Mouse (Mus musculus) bone marrow macrophage, adult 2 months (primary cell): ENCODE data around the gene Zfp369. TPM values are rescaled to one million over a fixed set of nuclear protein-coding genes. Genes with fewer than 3 reads are reported as not detected.
"Not testable (repeated sequence)": the region's sequence is repeated elsewhere in the genome, so short reads cannot be mapped to it uniquely, and the experiment has no call there.

Experiments
- H3K27ac ChIP-seq: 2 replicates; pipeline ENCODE4 v1.5.1; 2012; ENCODE audit warnings: low read depth, low read length; ENCODE audit not compliant: insufficient read depth
- H3K4me1 ChIP-seq: 2 replicates; pipeline ENCODE4 v1.6.1; 2012; ENCODE audit warnings: low read length; ENCODE audit not compliant: control insufficient read depth, insufficient read depth
- H3K4me3 ChIP-seq: 2 replicates; pipeline ENCODE4 v1.5.1; 2012; ENCODE audit warnings: mild to moderate bottlenecking, low read length, moderate library complexity; ENCODE audit not compliant: insufficient read depth
- CTCF ChIP-seq: IDR thresholded peaks from 2 replicates; pipeline ENCODE4 v1.5.1; 2012; ENCODE audit warnings: low read depth, mild to moderate bottlenecking, low read length, moderate library complexity
- POLR2A ChIP-seq: IDR thresholded peaks from 2 replicates; pipeline ENCODE4 v1.6.1; 2012; ENCODE audit warnings: mild to moderate bottlenecking, low read depth, low read length, borderline replicate concordance
- polyA plus RNA-seq: library from polyadenylated mRNA; stranded (reverse); fragments of >200 nt; gene quantifications from 2 replicates; pipeline ENCODE4 v1.2.4, GENCODE M21; 2012; ENCODE audit not compliant: missing spikeins, insufficient read depth, insufficient read length

Zfp369 gene
- polyA plus RNA-seq, 1 experiment, result 21.1 TPM

DNA sequence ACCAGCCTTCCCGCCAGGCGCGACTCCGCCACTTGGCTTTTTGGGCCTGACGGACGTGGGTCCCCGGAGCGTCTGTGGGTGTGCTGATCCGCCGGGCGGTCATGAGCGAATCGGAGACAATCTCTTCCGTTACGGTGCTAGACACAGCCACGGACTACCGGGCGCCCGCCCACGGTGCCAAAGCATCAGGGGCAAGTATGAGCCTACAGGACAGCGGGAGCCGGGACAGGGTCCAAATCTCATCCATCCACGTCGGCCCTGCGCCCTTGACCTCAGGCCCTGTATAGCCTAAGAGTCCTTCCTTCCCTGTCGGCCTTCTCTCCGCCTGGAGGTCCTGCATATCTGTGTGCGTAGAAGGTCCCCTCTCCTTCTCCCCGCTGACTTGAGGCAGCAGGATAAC is 19.4 kb upstream of the Zfp369 start, which contains the start of gene Gm10775:
Gm10775 (plus strand) TSS at position 301 of the 400 bp plus-strand sequence.
- no peak within 1 kb of the TSS for H3K4me3 ChIP-seq
- H3K4me1 ChIP-seq, result no peaks in the 10 kb centered on the region
- TF ChIP-seq POLR2A, result no peak
- TF ChIP-seq CTCF, result no peak
- H3K27ac ChIP-seq, result no peak within 1 kb of the TSS

DNA sequence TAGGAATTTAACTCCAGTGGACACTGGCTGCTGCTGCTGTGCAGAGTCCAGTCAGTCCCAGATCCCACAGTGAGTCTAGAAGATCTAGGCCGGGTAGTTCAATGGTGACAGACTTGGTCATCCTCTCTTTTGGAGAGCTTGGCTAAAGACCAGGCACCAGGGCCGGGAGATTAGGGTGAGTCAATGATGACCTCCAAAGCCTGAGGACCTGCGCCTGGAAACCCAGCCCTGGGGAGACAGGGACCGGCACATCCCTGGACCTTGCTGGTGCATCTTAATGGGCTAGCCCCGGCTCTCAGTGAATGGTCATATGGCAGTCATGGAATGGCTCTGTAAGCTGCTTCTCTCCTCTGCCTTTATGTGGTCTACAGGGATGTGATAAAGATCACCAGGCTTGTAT is 16.5 kb upstream of the Zfp369 start:
- TF ChIP-seq CTCF (no peak), POLR2A (no peak)
- Histone ChIP-seq H3K27ac (no peak overlapping the region), H3K4me1 (no peaks in the 10 kb centered on the region), H3K4me3 (no peak overlapping the region)

DNA sequence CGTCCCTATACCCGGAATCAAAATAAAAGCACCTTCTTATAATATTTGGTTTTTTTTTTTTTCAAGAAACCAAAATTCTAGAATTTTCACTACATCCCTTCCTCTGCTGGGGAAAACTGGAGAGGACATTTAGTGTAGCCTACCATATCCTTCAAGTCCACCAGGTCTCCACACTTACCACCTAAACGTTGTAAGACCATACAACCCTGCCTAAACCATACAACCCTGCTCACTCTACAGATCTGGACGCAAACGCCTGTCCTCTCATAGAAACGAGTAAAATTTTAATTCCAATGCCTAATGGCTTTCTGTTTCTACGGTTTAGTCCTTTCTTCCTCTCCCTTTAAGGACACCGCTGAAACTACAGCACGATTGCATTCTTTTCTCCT is 626 bp upstream of the Zfp369 start:
- Histone ChIP-seq H3K27ac (peak overlapping the region; percentile 83), H3K4me3 (peak overlapping the region; percentile 88), H3K4me1 (peaks cover 10% of the 10 kb centered on the region)
- TF ChIP-seq POLR2A (no peak), CTCF (no peak)

DNA sequence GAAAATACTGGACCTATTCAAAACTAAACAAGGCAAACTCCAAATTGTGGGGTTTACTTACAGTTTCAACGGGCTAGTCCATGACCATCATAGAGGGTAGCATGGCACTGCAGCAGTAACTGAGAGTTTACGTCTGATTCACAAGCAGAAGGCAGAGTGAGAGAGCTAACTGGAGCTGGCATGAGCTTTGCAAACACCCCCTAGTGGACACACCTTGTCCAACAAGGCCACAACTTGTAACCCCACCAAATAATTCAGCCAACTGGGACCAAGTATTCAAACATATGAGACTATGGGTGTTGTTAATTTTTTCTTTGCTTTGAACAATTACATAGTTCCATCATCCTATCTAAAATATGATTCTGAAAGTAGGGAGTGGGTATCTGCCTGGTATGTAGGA is 8.2 kb downstream of the Zfp369 start:
- TF ChIP-seq POLR2A (no peak), CTCF (no peak)
- Histone ChIP-seq H3K4me1 (no peaks in the 10 kb centered on the region), H3K27ac (no peak overlapping the region), H3K4me3 (no peak overlapping the region)

DNA sequence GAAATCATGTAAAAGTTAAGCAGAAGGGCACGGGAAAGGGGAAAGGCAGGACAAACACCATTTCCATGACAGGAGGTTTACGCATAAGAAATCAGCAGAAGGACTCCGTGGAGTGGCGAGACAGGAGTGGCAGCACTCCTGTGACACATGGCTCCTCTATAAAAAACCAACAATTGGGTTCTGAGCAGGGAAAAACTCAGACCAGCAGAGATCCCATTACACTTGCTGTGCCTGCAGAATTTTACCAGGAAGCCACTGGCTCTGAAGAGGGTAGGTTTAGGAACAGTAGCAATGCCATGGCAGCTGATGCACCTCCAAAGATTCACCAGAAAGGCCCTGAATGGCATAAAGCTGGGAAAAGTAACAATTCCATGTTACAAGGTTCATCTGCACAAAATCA is 17.7 kb downstream of the Zfp369 start:
- Histone ChIP-seq H3K27ac (no peak overlapping the region), H3K4me3 (no peak overlapping the region), H3K4me1 (no peaks in the 10 kb centered on the region)
- TF ChIP-seq CTCF (no peak), POLR2A (no peak)

DNA sequence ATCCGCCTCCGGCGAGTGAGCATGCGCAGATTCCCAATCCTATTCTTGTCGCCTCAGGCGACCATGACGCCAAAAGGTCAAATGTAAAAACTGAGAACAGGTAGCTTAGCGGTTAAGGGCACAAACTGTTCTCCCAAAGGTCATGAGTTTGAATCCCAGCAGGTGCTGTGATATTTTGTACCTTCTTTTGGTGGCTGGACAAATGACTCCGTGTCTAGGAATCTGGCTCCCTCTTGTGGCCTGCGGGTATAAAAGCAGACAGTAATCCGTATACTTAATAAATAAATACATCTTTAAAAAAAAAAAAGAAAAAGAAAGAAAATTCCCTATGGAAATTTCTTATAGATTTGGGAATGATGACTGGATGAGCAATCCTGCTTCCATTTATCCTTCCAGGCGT is 32.2 kb downstream of the Zfp369 start:
- H3K27ac ChIP-seq, H3K4me1 ChIP-seq, H3K4me3 ChIP-seq: not testable (repeated sequence)

DNA sequence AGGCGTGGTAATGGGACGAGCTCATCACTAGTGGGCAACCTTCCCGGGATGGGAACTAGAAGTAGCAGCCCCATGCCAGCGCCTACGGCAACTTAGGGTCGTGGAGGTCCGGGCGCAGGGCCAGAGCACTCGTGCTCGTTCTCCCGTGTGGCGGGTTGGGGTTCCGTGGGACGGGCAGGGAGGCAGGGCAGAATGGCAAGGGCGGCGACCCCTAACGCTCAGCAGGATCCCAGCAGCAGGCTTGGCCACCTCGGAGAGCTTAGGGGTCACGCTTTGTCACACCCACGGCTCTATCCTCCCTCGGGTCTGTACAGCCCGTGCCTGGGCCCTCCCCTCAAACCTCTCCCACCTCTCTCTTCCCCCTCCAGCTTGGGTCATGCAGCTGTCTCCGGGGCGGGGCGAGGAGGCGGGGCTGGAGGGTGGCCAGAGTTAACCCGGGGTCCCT is 32.7 kb downstream of the Zfp369 start:
- Histone ChIP-seq H3K4me1 (no peaks in the 10 kb centered on the region), H3K4me3 (no peak overlapping the region), H3K27ac (no peak overlapping the region)
- TF ChIP-seq CTCF (no peak), POLR2A (no peak)

DNA sequence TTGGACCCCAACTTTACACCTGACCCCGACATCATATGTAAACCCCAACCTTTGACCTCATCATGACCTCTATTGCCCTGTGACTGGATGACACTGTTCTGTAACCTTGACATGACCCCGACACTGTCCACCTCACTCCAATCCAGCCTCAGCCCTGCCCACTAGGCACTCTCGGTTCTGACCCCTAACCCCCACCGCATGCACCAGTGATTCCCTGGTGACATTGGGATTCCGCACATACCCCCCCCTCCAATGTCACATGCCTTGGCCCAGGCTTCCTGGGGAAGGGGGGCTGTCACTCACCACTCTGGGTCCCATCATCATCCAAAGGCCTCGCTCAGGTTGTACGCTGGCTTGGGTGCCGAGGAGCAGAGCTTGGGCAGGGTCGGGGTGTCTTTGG is 33.2 kb downstream of the Zfp369 start:
- H3K4me1 ChIP-seq, result no peaks in the 10 kb centered on the region
- H3K27ac ChIP-seq, result no peak overlapping the region
- TF ChIP-seq POLR2A (no peak), CTCF (no peak)
- no peak overlapping the region for H3K4me3 ChIP-seq

DNA sequence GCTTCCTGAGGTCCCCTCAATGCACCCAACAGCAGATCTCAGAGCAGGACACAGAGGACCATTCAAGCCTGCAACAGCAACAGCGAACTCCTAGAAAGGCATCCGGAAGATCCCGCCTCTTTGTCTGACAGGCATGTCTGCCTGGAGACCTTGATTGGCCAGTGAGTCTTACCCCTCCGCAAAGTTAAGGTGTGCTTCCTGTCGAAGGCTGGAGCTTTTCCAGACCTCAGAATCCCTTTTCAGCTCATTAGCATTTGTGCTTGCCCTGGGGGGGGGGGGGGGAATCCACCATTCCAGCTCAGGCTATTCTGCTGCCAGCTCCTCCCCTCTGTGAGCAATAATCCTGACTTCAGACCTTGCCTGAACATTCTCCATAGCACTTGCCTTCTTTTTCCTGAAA is 69.9 kb downstream of the Zfp369 start:
- not testable (repeated sequence) for H3K4me3 ChIP-seq, H3K27ac ChIP-seq, H3K4me1 ChIP-seq

DNA sequence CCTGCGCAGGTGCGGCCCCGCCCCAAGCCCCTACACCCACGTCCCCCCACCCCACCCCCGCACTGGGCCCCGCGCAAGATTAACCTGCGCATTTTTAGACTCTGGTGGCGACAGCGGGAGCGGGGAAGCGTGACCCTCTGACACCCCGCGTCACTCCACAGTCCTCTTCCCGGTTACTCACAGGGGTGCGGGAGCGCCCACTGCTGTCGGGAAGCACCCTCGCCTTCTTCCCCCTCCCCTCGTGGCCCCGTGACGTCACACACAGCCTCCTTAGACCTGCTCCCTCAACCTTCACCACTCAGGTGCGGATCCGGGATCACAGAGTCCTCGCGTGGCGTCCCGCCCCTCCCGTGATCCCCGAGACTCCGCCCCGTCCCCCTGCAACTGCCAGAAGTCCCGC is 73.2 kb downstream of the Zfp369 start:
- H3K4me1 ChIP-seq, H3K27ac ChIP-seq, H3K4me3 ChIP-seq: not testable (repeated sequence)

Other genes with a start within 250 kb of the Zfp369 start
- gene Spata31d1c, start 245.8 kb upstream of the Zfp369 start, polyA plus RNA-seq, result not detected in 2 replicates
- gene Prss47, start 226.1 kb upstream of the Zfp369 start, polyA plus RNA-seq, result not detected in 2 replicates
- gene Mfsd14b, start 165.8 kb upstream of the Zfp369 start, polyA plus RNA-seq, result 47.8 and 59.2 TPM in 2 replicates
- not detected in 2 replicates for gene Olfr465-ps1, start 140.7 kb upstream of the Zfp369 start, polyA plus RNA-seq
- not detected in 2 replicates for gene Olfr466, start 128.6 kb upstream of the Zfp369 start, polyA plus RNA-seq
- gene Nlrp4f, start 72.8 kb upstream of the Zfp369 start, polyA plus RNA-seq, result not detected in 2 replicates
- gene Gm10775, start 19.3 kb upstream of the Zfp369 start, polyA plus RNA-seq, result not detected in 2 replicates
- gene Gm10139, start 233.9 kb downstream of the Zfp369 start, polyA plus RNA-seq, result not detected in 2 replicates